Mouse (Mus musculus): Measurements from ENCODE around the gene Hipk2. TPM values are rescaled to one million over a fixed set of nuclear protein-coding genes. Genes with fewer than 3 reads are reported as not detected.

Gene Hipk2
- polyA plus RNA-seq (2015; fragmentation: Nextera tagmentation; extraction: Ambion mirVana): 9.4 and 11.2 TPM in 2 replicates

- Histone ChIP-seq H3K9me3 (replicated peaks; ENCODE audit: control insufficient read depth, low read length) (no peaks in the 10 kb centered on the region), H3K36me3 (ENCODE audit: control insufficient read depth, insufficient read depth) (no peaks in the 10 kb centered on the region), H3K4me3 (ENCODE audit: low read length) (peak within 1 kb of the TSS; percentile 100), H3K4me1 (ENCODE audit: control insufficient read depth, insufficient read depth, low read length) (peaks cover 11% of the 10 kb centered on the region; the same call in 1 of the 2 replicates), H3K27ac (ENCODE audit: low read length) (peak within 1 kb of the TSS; percentile 89), H3K4me2 (ENCODE audit: low read depth, low read length) (peak within 1 kb of the TSS; percentile 73), H3K9ac (ENCODE audit: low read length) (peak within 1 kb of the TSS; percentile 99), H3K27me3 (ENCODE audit: control insufficient read depth, insufficient read depth, low read length) (no peaks in the 10 kb centered on the region)
- ATAC-seq (replicated peaks; ENCODE audit: extremely low read depth, insufficient read depth, low FRiP score): peak; percentile 92
- under 1% methylated on average over 90 of the region's 108 CpGs for WGBS
Observed at GRCm38 (mm10) chr6:38876071-38876911, at the start of gene Hipk2. Gene Hipk2 (minus strand): TSS chr6:38876165.

- H3K36me3 ChIP-seq (ENCODE audit: control insufficient read depth, insufficient read depth): no peaks in the 10 kb centered on the region
- peak overlapping the region; percentile 42 for H3K4me2 ChIP-seq (ENCODE audit: low read depth, low read length)
- no peaks in the 10 kb centered on the region for H3K27me3 ChIP-seq (ENCODE audit: control insufficient read depth, insufficient read depth, low read length)
- H3K4me3 ChIP-seq (ENCODE audit: low read length): peak overlapping the region; percentile 16; the same call in 1 of the 2 replicates
- no peak for ATAC-seq (replicated peaks; ENCODE audit: extremely low read depth, insufficient read depth, low FRiP score)
- no peaks in the 10 kb centered on the region for H3K9me3 ChIP-seq (replicated peaks; ENCODE audit: control insufficient read depth, low read length)
- H3K4me1 ChIP-seq (ENCODE audit: control insufficient read depth, insufficient read depth, low read length): peaks cover 22% of the 10 kb centered on the region
- no peak overlapping the region for H3K27ac ChIP-seq (ENCODE audit: low read length)
- 58% methylated on average over 7 of the region's 7 CpGs for WGBS
- H3K9ac ChIP-seq (ENCODE audit: low read length): no peak overlapping the region
Observed at GRCm38 (mm10) chr6:38925719-38926118, 49.8 kb upstream of the Hipk2 start.

GRCm38 (mm10) chr6:38923870-38924817 lies 48.2 kb upstream of the Hipk2 start:
- Histone ChIP-seq H3K4me1 (ENCODE audit: control insufficient read depth, insufficient read depth, low read length) (peaks cover 22% of the 10 kb centered on the region), H3K9ac (ENCODE audit: low read length) (no peak overlapping the region), H3K4me3 (ENCODE audit: low read length) (no peak overlapping the region), H3K4me2 (ENCODE audit: low read depth, low read length) (peak overlapping the region; percentile 38), H3K27me3 (ENCODE audit: control insufficient read depth, insufficient read depth, low read length) (no peaks in the 10 kb centered on the region), H3K9me3 (replicated peaks; ENCODE audit: control insufficient read depth, low read length) (no peaks in the 10 kb centered on the region), H3K27ac (ENCODE audit: low read length) (no peak overlapping the region), H3K36me3 (ENCODE audit: control insufficient read depth, insufficient read depth) (no peaks in the 10 kb centered on the region)
- 0 out of 2 replicates have a peak, but pooled peaks have one; percentile 8 for ATAC-seq (replicated peaks; ENCODE audit: extremely low read depth, insufficient read depth, low FRiP score)
- 66% methylated on average over 18 of the region's 18 CpGs for WGBS

GRCm38 (mm10) chr6:38923450-38923849 lies 47.5 kb upstream of the Hipk2 start:
- Histone ChIP-seq H3K27me3 (ENCODE audit: control insufficient read depth, insufficient read depth, low read length) (no peaks in the 10 kb centered on the region), H3K4me1 (ENCODE audit: control insufficient read depth, insufficient read depth, low read length) (peaks cover 22% of the 10 kb centered on the region), H3K27ac (ENCODE audit: low read length) (no peak overlapping the region), H3K9me3 (replicated peaks; ENCODE audit: control insufficient read depth, low read length) (no peaks in the 10 kb centered on the region), H3K36me3 (ENCODE audit: control insufficient read depth, insufficient read depth) (no peaks in the 10 kb centered on the region), H3K4me2 (ENCODE audit: low read depth, low read length) (no peak overlapping the region), H3K9ac (ENCODE audit: low read length) (no peak overlapping the region), H3K4me3 (ENCODE audit: low read length) (no peak overlapping the region)
- 76% methylated on average over 4 of the region's 4 CpGs for WGBS
- ATAC-seq (replicated peaks; ENCODE audit: extremely low read depth, insufficient read depth, low FRiP score): no peak

GRCm38 (mm10) chr6:38922517-38922916 lies 46.6 kb upstream of the Hipk2 start:
- Histone ChIP-seq H3K4me1 (ENCODE audit: control insufficient read depth, insufficient read depth, low read length) (peaks cover 23% of the 10 kb centered on the region), H3K27ac (ENCODE audit: low read length) (no peak overlapping the region), H3K27me3 (ENCODE audit: control insufficient read depth, insufficient read depth, low read length) (no peaks in the 10 kb centered on the region), H3K36me3 (ENCODE audit: control insufficient read depth, insufficient read depth) (no peaks in the 10 kb centered on the region), H3K4me3 (ENCODE audit: low read length) (no peak overlapping the region), H3K9me3 (replicated peaks; ENCODE audit: control insufficient read depth, low read length) (no peaks in the 10 kb centered on the region), H3K4me2 (ENCODE audit: low read depth, low read length) (no peak overlapping the region), H3K9ac (ENCODE audit: low read length) (no peak overlapping the region)
- 43% methylated on average over 2 of the region's 2 CpGs for WGBS
- no peak for ATAC-seq (replicated peaks; ENCODE audit: extremely low read depth, insufficient read depth, low FRiP score)

GRCm38 (mm10) chr6:38921810-38922116 lies 45.8 kb upstream of the Hipk2 start:
- no peak overlapping the region for H3K4me2 ChIP-seq (ENCODE audit: low read depth, low read length)

GRCm38 (mm10) chr6:38921095-38921809 lies 45.3 kb upstream of the Hipk2 start:
- Histone ChIP-seq H3K36me3 (ENCODE audit: control insufficient read depth, insufficient read depth) (no peaks in the 10 kb centered on the region), H3K4me2 (ENCODE audit: low read depth, low read length) (no peak overlapping the region), H3K9me3 (replicated peaks; ENCODE audit: control insufficient read depth, low read length) (no peaks in the 10 kb centered on the region), H3K9ac (ENCODE audit: low read length) (no peak overlapping the region), H3K4me3 (ENCODE audit: low read length) (no peak overlapping the region), H3K27me3 (ENCODE audit: control insufficient read depth, insufficient read depth, low read length) (no peaks in the 10 kb centered on the region), H3K27ac (ENCODE audit: low read length) (no peak overlapping the region), H3K4me1 (ENCODE audit: control insufficient read depth, insufficient read depth, low read length) (peaks cover 22% of the 10 kb centered on the region)
- ATAC-seq (replicated peaks; ENCODE audit: extremely low read depth, insufficient read depth, low FRiP score): 0 out of 2 replicates have a peak, but pooled peaks have one; percentile 28
- 38% methylated on average over 17 of the region's 17 CpGs for WGBS

More at GRCm38 (mm10) chr6:38921810-38922116, 45.8 kb upstream of the Hipk2 start:
- H3K4me1 ChIP-seq (ENCODE audit: control insufficient read depth, insufficient read depth, low read length): peaks cover 26% of the 10 kb centered on the region
- no peak for ATAC-seq (replicated peaks; ENCODE audit: extremely low read depth, insufficient read depth, low FRiP score)
- no peaks in the 10 kb centered on the region for H3K36me3 ChIP-seq (ENCODE audit: control insufficient read depth, insufficient read depth)
- H3K27me3 ChIP-seq (ENCODE audit: control insufficient read depth, insufficient read depth, low read length): no peaks in the 10 kb centered on the region
- no peak overlapping the region for H3K4me3 ChIP-seq (ENCODE audit: low read length)
- no peak overlapping the region for H3K9ac ChIP-seq (ENCODE audit: low read length)
- H3K27ac ChIP-seq (ENCODE audit: low read length): no peak overlapping the region
- H3K9me3 ChIP-seq (replicated peaks; ENCODE audit: control insufficient read depth, low read length): no peaks in the 10 kb centered on the region
- WGBS: 79% methylated on average over 8 of the region's 8 CpGs

GRCm38 (mm10) chr6:38920141-38920540 lies 44.2 kb upstream of the Hipk2 start:
- ATAC-seq (replicated peaks; ENCODE audit: extremely low read depth, insufficient read depth, low FRiP score): no peak
- Histone ChIP-seq H3K27me3 (ENCODE audit: control insufficient read depth, insufficient read depth, low read length) (no peaks in the 10 kb centered on the region), H3K9ac (ENCODE audit: low read length) (no peak overlapping the region), H3K9me3 (replicated peaks; ENCODE audit: control insufficient read depth, low read length) (no peaks in the 10 kb centered on the region), H3K27ac (ENCODE audit: low read length) (no peak overlapping the region), H3K4me3 (ENCODE audit: low read length) (no peak overlapping the region), H3K4me2 (ENCODE audit: low read depth, low read length) (no peak overlapping the region), H3K36me3 (ENCODE audit: control insufficient read depth, insufficient read depth) (no peaks in the 10 kb centered on the region), H3K4me1 (ENCODE audit: control insufficient read depth, insufficient read depth, low read length) (peaks cover 22% of the 10 kb centered on the region)
- 93% methylated on average over 6 of the region's 6 CpGs for WGBS
